Mouse (Mus musculus) thymus, adult 2 months (tissue): ENCODE data around the gene Kcnh4. TPM values are rescaled to one million over a fixed set of nuclear protein-coding genes. Genes with fewer than 3 reads are reported as not detected.

Source experiments
- DNase-seq: peaks from one replicate; pipeline ENCODE4 v3.0.0; 2021
- H3K27ac ChIP-seq: fragments of 200-500 bp; 2 replicates; pipeline ENCODE4 v1.5.1; 2012; ENCODE audit warnings: low read length, control low read depth; ENCODE audit not compliant: control insufficient read depth, insufficient read depth
- H3K27me3 ChIP-seq: fragments of 200-500 bp; 2 replicates; pipeline ENCODE4 v1.6.1; 2012; ENCODE audit warnings: mild to moderate bottlenecking, low read length, moderate library complexity, mixed read lengths; ENCODE audit not compliant: control insufficient read depth, insufficient read depth
- H3K36me3 ChIP-seq: fragments of 200-500 bp; 2 replicates; pipeline ENCODE4 v1.6.1; 2012; ENCODE audit warnings: mild to moderate bottlenecking, low read length, moderate library complexity; ENCODE audit not compliant: control insufficient read depth, insufficient read depth
- H3K4me1 ChIP-seq: fragments of 200-500 bp; replicated peaks from 2 replicates; pipeline ENCODE4 v1.6.1; 2012; ENCODE audit warnings: low read length; ENCODE audit not compliant: control insufficient read depth, insufficient read depth
- H3K4me3 ChIP-seq: fragments of 200-500 bp; 2 replicates; pipeline ENCODE4 v1.5.1; 2012; ENCODE audit warnings: mild to moderate bottlenecking, low read length, control low read depth, moderate library complexity; ENCODE audit not compliant: control insufficient read depth, insufficient read depth
- CTCF ChIP-seq: fragments of 200-500 bp; IDR thresholded peaks from 2 replicates; pipeline ENCODE4 v1.5.1; 2012; ENCODE audit warnings: mild to moderate bottlenecking, control low read depth, low read length, moderate library complexity, borderline replicate concordance; ENCODE audit not compliant: control insufficient read depth, poor library complexity, insufficient read depth; ENCODE audit errors: extremely low read depth
- POLR2A ChIP-seq: fragments of 200-500 bp; IDR thresholded peaks from 2 replicates; pipeline ENCODE4 v1.6.1; 2012; ENCODE audit warnings: mild to moderate bottlenecking, low read length, control low read depth, moderate library complexity; ENCODE audit not compliant: control insufficient read depth, poor library complexity, insufficient read depth; ENCODE audit errors: extremely low read depth
- WGBS: fragments of 180-500 bp; shearing (Covaris S2); methylation state at CpG from one replicate; pipeline ENCODE4 v1.1.7; 2018; 5-methylcytosine and 5-hydroxymethylcytosine counted together
- polyA plus RNA-seq: library from polyadenylated mRNA; depleted of rRNA; stranded (reverse); fragments of >200 nt; gene quantifications from 2 replicates; pipeline ENCODE4 v1.2.3, GENCODE M21; 2012

Kcnh4 gene
- polyA plus RNA-seq, 1 experiment: 1.1 TPM

- peak overlapping the region; percentile 62 for H3K27ac ChIP-seq
- no peak for DNase-seq
- WGBS: 53% methylated on average over 4 of the region's 4 CpGs
- H3K36me3 ChIP-seq: peaks cover 24% of the 10 kb centered on the region
- no peak for TF ChIP-seq CTCF
- H3K4me3 ChIP-seq: peak overlapping the region; percentile 66
- no peaks in the 10 kb centered on the region for H3K27me3 ChIP-seq
- peaks cover 22% of the 10 kb centered on the region for H3K4me1 ChIP-seq
Measured at GRCm38 (mm10) chr11:100713174-100713573, 46.6 kb downstream of the Kcnh4 start.

DNA sequence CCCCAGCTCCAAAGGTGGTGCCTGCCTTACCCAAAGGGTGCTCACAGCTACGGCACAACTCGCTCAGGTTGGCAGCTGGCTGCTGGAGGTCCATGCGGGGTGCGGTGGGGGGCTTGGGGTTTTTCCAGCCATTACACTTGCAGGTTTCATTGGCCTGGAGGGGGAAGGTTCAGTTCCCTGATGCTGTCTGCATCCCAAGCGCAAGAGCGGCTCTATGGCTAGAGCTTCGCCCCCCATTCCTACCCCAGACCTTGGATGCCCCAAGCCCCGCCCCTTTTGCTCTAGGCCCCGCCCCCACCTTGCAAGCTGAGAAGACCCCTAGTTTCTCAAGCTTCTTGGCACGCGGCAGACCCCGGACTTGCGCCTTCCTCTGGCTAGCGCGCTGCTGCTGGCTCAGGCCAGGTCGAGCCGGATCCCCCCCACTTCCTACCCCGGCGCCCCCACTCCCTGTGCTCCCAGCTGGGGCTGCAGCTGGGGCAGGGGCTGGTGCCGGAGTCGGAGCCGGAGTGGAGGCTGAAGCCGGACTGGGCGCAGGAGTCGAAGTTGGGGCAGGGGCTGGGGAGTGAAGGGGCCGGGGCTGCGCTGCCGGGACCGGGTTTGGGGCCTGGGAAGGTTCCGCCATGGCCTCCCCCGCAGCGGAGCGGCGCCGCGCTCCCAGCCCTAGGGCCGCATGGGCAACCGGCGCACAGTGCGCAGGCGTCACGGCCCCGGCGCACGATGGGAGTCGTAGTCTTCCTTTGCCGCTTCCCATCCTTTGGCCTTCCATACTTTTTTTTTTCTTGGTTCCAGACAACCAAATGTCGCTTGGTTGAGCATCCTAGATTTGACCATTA lies 47.7 kb downstream of the Kcnh4 start, which contains the start of gene Kat2a:
Gene Kat2a (minus strand): TSS at position 683 of the 833 bp plus-strand sequence.
- peak within 1 kb of the TSS; percentile 62 for H3K27ac ChIP-seq

GRCm38 (mm10) chr11:100710977-100711376 lies 48.8 kb downstream of the Kcnh4 start:
- no peak overlapping the region for H3K27ac ChIP-seq
- WGBS: 96% methylated on average over 4 of the region's 4 CpGs
- H3K27me3 ChIP-seq: no peaks in the 10 kb centered on the region
- no peak for DNase-seq
- peaks cover 22% of the 10 kb centered on the region for H3K4me1 ChIP-seq
- TF ChIP-seq CTCF (no peak), POLR2A (no peak)
- peaks cover 9% of the 10 kb centered on the region; the same call in 1 of the 2 replicates for H3K36me3 ChIP-seq
- H3K4me3 ChIP-seq: no peak overlapping the region

More for the DNA sequence above, 47.7 kb downstream of the Kcnh4 start, which contains the start of gene Kat2a:
- Histone ChIP-seq H3K4me1 (peaks cover 22% of the 10 kb centered on the region), H3K27me3 (no peaks in the 10 kb centered on the region), H3K4me3 (peak within 1 kb of the TSS; percentile 67), H3K36me3 (peaks cover 15% of the 10 kb centered on the region)
- DNase-seq: peak; percentile 77
- TF ChIP-seq POLR2A (peak; percentile 55; the same call in 1 of the 2 replicates), CTCF (no peak)
- 3% methylated on average over 48 of the region's 48 CpGs for WGBS

DNA sequence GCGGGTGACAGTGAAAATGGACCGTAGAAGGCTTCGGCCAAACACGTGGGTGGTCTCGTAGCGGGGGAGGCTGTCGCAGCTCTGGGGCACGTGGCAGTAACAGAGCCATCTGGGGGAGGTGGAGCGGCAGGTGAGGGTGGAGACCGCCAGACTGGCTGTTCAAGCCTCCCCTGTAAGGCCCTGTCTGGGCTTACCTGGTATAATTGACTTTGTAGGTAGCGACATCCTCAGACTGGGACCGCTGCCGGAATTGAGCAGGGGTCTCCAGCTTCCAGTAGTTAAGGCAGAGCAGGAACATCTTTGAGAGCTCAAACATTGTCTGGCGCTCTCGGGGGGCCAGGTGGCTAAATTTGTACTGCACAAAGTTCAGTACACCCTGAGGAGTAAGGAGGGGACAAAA lies 49.2 kb downstream of the Kcnh4 start:
- 96% methylated on average over 15 of the region's 15 CpGs for WGBS
- peaks cover 22% of the 10 kb centered on the region for H3K4me1 ChIP-seq
- H3K27me3 ChIP-seq: no peaks in the 10 kb centered on the region
- H3K27ac ChIP-seq: no peak overlapping the region
- TF ChIP-seq CTCF (no peak), POLR2A (no peak)
- DNase-seq: no peak
- H3K36me3 ChIP-seq: peaks cover 5% of the 10 kb centered on the region; the same call in 1 of the 2 replicates
- H3K4me3 ChIP-seq: no peak overlapping the region

DNA sequence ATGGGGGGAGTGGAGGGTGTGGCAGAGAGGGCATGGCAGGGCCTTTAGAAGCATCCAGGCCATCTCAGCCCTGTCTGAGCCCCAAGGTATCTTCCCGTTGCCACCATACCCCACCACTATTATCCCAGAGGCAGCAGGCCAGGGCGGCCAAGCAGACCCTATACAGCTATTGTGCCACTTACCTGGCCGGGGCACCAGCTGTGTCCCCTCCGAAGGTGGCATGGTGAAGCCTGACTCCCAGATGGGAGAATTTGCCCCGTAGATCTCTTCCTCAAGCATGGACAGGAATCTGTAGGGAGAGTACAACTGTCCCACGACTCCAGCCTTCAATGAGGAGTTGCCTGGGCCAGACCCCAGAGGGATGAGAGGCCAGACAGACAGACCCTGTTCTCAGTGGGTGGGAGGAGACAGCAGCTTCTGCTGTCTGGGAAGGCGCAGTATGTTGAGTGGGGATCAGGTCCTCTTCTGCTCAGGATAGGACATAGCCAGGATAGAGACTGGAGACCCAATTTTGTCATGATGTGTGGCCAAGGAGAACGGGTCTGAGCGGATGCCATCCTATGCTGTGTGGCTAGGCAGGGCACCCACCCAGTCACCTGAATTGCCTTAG lies 50.4 kb downstream of the Kcnh4 start:
- H3K36me3 ChIP-seq: peaks cover 6% of the 10 kb centered on the region; the same call in 1 of the 2 replicates
- no peak for TF ChIP-seq CTCF
- TF ChIP-seq POLR2A: no peak
- no peak overlapping the region for H3K4me3 ChIP-seq
- 96% methylated on average over 9 of the region's 9 CpGs for WGBS
- H3K27ac ChIP-seq: no peak overlapping the region
- DNase-seq: no peak
- H3K27me3 ChIP-seq: no peaks in the 10 kb centered on the region
- peaks cover 23% of the 10 kb centered on the region for H3K4me1 ChIP-seq

- no peaks in the 10 kb centered on the region for H3K27me3 ChIP-seq
- no peak overlapping the region for H3K27ac ChIP-seq
- DNase-seq: no peak
- peaks cover 16% of the 10 kb centered on the region for H3K4me1 ChIP-seq
- no peak overlapping the region for H3K4me3 ChIP-seq
- WGBS: 98% methylated on average over 23 of the region's 23 CpGs
- peaks cover 6% of the 10 kb centered on the region; the same call in 1 of the 2 replicates for H3K36me3 ChIP-seq
- no peak for TF ChIP-seq POLR2A
- no peak for TF ChIP-seq CTCF
Measured at GRCm38 (mm10) chr11:100705095-100705747, 54.5 kb downstream of the Kcnh4 start.
